Mouse (Mus musculus) kidney, adult 11 months (tissue): Measurements from ENCODE around the gene Raver1.

Experiments used
- DNase-seq: peaks from one replicate; pipeline ENCODE4 v3.0.0; 2022

The Raver1 gene

DNA sequence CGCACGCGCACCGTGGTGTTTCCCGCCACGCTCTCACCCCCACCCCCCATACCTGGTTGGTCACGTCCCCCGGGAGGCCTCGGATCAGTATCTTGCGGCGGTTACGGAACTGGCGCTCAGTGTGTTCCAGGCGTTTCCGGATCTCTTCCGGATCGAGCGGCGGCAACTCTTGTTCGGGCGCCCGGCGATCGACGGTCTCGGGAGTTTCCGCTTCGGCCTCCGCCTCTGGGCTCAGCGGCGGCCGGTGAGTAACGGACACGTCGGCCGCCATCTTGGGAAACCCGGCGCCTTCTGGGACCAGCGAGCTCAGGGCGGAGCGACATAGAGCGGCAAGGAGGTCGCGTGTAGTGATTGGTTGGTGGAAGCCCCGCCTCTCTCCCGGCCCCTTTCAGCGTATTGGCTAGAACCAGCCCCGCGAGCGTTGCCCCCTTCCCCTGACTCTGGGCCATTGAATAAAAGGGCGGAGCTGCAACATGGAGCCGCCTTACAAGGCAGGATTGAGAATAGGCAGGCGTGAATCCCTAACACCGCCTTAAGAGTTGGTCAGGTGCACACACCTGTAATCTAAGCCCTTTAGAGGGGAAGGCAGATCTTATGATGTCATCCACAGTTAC, at the start of gene Raver1, which contains the start of gene Gm38431:
Gene Raver1, minus strand, starts transcription at position 302 of the 614 bp plus-strand sequence.
Gene Gm38431, minus strand, starts transcription at position 291 of the 614 bp plus-strand sequence.
- DNase-seq = peak; percentile 99

DNA sequence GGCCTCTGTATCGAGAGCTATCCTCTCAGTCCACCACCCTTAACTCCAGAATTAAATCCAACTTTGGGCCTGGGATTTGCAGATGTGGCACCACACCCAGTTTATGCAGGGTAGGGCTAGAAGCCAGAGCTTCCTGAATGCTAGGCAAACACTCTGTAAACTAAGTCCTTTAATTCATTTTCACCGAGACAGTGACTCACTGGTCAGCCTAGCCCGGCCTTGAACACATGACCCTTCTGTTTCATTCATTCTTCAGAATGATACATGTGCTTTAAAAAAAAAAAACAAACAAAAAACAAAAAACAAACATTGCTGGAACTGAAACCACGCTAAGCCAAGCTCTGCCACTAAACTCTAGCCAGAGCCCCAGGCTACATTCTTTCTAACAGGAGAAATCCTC, 46.6 kb upstream of the Raver1 start:
- no peak for DNase-seq

DNA sequence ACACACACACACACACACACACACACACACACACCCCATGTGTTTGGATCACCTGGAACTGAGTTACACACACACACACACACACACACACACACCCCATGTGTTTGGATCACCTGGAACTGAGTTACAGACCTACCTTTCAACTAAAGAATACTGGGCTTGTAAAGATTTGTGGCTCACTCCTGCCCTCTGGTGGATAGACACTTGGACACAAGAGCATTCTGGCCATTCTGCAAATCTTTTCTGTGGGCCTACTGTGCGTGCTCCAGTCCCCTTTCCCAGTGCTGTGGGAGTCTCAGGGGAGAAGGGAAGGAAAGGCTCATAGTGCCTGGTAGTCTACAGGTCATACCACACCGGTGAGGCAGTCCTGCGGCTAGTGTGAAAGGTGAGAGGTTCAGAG, 45.4 kb upstream of the Raver1 start:
- peak; percentile 38 for DNase-seq

DNA sequence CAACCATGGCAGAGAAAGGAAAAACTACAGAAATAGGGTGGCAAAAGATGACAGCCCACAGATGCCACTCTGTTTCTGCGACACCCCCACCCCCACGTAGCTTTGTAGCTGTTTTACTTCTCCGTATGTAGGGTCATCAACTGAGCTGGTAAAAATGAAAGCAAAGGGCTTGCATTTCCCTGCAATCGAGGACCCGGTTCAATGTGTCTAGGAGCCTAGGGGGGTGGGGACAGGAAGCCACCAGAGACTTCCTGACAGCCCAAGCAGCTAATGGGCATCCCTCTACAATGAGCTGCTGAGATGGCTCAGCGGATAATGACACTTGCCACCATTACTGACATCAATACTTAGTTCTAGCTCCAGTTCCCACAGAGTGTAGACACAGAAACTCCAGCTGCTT, 44.6 kb upstream of the Raver1 start:
- DNase-seq = peak; percentile 27

DNA sequence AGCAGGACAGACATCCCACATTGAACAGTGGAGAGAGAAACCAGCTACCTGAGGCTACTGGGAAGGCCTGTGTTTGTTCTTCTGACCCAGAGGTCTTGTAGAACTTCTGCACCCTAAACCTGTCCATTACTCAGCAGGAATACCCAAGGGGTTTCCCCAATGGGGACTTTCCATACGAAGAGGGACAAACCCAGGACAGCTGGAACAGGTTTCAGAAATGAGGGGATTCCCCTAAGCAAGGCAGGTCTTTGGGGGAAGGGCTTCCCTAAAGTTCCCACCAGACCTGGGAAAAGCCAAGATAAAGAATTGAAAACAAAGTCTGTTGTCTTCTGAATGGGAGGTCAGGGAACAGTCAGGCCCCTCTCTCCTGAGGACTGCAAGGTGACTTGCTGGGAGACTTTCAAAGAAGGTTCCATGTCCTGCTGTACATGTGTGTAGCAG, 44.2 kb upstream of the Raver1 start:
- DNase-seq = no peak

DNA sequence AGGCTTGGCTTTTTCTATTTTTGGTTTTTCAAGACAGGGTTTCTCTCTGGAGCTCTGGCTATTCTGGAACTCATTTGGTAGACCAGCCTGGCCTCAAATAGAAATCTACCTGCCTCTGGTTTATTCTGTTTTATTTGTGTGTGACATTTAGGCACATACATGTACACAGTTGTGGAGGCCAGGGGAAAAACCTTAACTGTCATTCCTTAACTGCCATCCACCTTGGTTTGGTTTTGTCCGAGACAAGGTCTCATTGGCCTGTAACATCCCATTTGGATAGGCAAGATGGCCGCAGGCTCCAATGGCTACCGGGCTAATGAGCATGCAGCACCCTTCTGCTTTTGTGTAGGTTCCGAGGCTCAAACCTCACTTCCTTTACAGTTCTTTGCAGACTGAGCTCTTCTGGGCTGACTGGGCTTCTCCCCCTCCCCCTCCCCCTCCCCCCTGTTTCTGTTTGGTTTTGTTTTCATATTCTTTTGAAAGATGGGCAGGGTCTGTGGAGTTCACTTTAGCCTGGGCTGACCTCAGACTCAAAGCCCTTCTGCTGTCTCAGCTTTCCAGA, 43.6 kb upstream of the Raver1 start:
- DNase-seq = no peak

DNA sequence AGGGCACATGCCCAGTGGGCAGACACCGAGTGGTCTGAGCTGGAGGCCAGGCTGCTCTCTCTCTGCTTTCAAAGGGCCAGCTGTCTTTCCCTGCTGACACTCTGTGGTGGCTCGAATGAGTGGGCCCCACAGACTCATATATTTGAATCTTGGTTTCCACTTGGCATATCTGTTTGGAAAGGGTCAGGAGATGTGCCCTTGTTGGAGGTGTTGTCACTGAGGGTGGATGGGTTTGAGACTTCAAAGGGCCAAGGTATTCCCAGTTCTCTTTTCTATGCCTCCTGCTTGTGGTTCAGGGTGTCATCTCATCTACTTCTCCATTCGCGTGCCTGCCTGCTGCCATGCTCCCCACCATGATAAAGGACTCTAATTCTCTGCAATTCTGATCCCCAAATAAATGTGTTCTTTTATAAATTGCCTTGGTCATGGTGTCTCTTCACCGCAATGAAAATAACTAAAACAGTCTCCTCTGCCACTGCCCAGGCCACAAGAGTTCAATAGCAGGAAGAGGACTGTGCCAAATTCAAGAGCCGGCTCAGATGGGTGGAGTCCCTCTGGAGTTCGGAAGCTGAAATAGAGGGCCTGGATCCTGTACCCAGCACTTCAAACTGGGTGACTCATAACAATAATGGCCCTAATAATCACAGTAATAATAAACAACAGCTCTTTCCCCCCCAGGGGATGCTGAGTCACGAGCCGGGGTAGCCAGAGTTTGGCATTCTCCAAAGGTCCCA, 43.0 kb upstream of the Raver1 start:
- peak; percentile 60 for DNase-seq

DNA sequence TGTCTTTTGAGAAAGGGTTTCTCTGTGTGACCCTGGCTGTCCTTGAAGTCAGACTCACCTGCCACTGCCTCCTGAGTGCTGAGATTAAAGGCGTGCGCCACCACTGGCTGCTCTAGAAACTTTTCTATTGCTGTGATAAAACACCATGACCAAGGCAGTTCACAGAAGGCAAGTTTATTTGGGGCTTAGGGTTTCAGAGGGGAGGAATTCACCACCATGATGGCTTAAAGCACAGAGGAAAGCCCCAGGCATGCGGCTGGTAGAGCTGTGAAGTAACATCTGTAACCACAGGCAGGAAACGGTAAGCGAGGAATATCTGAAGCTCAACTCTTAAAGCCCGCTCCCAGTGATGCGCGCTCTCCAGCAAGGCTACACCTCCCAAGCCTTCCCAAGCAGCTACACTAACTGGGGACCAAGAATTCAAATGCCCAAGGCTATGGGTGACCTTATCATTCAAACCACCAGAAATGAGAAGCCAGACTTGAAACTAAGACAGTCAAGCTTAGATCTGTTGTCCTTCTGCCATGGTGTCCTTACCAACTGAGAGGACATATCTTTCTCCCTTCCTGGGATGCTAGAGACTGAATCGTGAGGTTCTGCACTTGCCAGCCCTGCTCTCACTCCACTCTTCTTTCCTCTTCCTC, 41.4 kb upstream of the Raver1 start:
- no peak for DNase-seq

DNA sequence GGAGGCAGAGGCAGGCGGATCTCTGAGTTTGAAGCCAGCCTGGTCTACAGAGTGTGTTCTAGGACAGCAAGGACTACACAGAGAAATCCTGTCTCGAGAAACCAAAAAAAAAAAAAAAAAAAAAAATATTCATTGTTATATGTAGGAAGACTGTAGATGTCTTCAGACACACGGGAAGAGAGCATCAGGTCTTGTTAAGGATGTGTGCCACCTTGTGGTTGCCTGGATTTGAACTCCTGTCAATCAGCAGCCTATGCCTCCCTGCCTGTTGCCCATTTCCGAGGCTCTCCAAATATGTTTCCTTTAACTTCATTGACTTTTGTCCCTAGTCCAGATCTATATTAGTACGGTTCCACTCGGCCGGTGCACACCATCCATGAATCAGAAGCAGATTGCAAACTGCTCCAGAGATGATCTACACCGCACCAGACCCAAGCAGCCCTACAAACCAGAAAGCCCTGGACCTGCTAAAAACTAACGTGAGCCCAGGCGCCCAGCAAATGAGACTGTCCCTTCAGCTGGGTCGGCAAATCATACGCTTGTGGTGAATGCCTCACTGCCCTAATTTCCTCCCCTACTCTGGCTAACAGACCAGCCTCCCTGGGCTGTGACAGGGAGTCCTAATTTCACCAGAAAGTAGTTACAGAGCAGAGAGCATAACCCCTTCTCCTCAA, 40.4 kb upstream of the Raver1 start:
- no peak for DNase-seq

DNA sequence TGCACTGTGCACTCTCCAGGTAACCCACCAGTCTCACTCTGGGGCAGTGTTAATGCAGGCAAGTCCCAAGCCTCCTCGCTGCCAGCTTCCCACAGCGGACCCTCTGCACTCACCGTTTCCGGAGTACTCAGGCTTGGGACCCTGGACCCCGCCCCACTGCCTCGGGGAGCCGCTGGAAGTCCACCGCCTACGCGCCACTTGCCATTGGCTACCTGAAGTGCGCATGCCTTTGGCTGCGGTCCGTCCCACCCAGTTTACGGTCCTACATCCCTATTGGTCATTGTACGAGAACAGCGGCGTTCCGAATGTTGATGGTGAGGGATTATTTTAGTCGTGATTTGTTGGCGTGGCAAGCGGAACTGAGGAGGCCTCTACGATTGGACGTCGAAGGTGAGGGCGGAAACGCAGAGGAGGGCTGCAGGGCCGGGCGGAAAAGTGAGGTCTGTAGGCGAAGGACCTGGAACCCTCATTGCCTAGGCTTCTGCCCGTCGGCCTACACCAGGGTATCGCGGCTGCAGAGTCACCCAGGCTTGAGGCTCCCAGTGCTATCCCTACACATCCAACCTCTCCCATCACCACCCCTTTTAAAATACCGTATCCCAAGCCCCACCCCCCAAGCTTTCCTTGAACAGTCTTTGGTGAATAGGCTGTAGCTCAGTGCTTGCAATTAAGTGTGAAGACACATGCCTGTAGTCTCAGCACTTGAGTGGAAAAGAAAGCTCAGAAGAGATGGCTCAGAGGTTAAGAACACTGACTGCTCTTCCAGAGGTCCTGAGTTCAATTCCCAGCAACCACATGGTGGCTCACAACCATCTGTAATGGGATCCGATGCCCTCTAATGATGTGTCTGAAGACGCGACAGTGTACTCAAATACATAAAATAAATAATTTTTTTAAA, 39.5 kb upstream of the Raver1 start, which contains the start of gene Tyk2:
Gene Tyk2, minus strand, starts transcription at position 185 of the 898 bp plus-strand sequence.
- peak; percentile 97 for DNase-seq

DNA sequence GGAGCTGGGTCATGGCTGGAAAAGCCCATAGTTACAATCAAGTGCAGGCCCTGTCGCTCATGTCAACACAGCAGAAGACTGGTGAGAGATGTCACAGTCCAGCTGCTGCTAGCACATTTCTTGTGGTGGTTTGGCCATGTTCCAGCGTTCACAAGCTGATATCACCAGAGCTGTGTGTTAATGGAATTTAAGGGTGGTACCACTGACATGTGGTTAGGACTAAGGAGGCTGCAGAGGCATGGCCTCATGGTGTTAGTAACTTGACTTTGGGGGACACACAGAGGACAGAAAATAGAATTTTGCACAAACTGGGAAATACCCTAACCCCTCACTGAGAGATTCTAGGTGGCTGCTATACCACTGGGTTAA, 34.4 kb upstream of the Raver1 start:
- no peak for DNase-seq

DNA sequence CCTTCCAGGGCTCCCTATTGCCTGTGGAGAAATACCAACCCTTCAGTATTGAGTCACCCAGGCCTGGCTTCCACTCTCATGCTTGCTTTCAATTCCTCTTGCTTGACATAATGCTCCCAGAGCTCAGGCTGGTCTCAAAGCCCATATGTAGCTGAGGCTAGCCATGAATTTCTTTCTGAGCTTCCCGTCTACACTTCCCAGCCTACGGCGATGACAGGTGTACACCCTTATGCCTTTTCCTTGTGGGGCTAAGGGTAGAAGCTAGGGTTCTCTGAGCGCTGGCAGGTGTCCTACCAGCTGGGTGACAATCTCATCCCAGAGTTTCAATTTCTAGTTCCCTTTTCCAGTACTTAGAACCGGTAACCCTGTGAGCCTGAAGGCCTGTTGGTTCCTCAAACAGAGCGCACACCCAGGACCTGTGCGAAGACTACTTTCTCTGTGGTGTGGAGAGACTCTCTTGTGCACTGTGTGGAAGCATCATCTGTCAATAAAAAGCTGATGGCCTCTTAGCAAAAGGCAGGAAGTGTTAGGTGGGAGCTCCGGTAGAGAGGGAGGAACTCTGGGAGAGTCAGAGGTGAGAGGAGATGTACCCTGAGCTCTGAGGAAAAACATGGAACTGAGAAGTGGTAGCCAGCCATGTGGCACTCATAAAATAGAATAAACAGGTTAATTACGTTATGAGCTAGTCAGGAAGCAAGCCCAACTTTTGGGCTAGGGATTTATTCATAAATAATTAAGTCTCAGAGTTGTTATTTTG, 33.9 kb upstream of the Raver1 start:
- no peak for DNase-seq

DNA sequence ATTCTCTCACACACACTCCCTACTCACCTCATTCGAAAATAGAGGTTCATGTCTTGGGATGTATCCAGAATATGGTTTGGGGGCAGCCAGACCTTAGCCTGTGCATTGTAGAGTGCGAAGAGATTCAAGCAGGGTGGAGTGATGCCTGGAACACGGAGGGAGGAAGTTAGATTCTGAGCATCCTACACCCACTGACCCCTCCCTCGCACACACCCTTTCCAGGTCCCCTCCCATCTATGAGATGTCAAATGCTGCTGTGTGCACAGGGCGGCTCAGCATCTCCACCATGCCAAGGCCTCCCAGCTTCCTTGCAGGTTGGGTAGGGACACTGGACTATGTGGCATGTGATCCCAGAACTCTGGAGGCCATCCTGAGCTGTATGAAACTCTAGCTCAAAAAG, 33.0 kb upstream of the Raver1 start:
- DNase-seq = no peak

DNA sequence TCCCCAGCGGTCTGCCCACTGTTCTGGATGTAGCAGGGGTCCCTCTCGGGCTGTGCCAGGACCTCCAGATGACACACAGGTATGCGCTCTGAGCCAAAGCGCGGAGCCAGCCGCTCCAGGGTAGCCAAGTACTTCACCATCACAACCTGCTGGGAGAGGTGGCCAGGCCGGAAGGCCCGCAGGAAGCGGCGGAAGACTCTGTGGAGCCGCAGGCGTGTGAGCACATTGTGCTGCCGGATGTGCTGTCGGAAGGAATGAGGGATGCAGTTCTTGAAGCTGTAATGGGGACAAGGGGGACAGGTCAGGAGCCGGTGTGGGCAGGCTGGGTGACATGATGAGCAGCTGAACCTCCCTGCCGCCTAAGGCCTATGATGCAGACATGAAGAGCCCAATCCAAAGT, 29.7 kb upstream of the Raver1 start:
- DNase-seq = no peak

DNA sequence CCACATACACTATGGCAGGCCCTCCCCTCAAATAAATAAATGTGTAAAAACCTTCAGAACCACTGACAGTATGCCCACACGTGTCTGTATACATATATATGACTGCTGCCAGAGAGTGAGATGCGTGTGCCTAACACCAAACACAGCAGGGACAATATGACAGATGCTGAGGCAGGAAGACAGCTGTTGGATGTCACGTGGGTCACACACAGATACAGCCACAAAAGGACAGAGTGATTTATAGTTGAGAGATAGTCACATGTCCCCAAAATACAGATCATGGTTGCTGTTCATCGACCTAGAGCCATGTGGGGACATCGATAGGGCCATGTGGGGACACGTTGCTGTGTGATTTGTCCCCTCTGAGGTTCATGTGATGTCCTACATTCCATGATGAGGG, 25.3 kb upstream of the Raver1 start:
- no peak for DNase-seq

DNA sequence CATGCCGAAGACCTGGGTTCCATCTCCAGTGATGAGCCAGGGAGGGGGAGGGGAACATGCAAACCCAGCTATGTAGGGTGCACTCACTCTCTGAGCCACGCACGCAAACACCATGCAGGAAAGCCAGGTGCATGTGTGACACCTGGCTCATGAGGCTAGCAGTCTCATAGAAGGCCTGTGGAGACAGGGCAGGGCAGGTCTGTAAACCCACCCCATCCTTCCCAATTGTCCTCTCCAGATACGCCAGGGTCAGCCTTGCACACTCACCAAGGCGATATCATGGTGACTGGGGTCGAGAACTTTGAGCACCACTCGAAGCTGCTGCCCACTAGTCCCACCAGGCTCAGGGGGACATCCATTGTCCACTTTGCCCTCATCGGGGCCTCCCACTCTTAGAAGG, 23.3 kb upstream of the Raver1 start:
- DNase-seq = no peak

DNA sequence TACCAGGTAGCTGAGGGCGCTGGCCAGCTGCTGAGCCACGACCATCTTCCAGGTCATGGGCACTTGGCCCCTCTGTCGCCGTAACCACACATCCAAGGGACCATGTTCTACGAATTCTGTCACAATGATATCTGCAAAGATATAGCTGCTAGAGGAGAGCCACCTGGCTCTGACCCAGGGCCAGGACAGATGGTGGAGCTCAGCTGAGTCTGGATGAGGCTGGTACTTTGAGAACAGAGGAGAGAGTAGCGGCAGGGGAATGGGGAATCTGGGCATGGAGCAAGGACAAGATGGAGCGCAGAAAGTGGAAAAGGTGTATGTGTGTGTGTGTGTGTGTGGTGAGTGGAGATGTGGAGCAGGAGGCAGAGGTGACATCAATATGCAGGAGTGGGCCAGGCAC, 22.4 kb upstream of the Raver1 start:
- DNase-seq = no peak

DNA sequence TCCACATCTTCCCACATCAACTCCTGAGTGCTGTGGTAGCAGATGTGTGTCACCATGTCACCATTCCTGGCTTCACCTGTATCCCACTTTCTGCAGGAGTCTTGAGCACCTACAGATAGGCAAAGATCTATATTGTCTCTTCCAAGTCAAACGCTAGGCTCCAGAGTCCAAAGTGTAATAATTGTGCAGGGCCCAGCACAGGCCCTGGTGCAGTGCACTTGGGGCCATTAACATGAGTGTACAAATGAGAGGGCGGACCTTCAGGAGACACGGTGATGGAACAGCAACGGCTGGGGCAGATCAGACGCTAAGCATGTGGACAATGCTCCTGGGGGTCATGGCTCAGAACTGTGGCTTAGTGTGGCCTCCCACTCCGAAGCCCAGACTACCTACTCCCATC, 21.9 kb upstream of the Raver1 start:
- no peak for DNase-seq

DNA sequence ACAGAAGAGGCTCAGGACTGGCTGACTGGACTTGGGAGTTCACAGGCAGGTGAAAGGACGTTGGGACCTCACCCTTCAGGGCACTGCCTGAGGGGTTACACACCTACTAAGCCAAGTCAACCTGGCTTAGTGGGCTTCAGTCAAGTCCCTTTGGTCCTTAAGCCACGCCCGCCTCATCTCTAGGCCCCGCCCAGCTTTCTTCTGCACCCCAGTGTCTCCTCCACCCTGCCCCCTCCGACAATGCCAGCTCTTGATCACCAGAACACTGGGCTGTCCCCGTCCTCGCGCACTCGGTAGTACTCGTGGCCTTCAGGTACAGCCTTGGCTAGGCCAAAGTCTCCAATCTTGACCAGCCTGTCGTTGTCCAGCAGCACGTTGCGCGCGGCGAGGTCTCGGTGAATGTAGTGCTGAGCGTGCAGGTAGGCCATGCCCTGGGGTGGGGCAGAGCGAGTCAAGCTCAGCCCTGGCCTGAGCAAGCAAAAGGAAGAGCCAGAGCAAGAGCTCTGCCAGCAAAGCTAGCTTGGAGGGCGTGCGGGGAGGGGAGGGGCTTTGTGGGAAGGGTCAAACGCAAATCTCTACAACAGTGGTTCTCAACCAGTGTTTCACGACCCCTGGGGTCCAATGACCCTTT, 15.9 kb upstream of the Raver1 start:
- no peak for DNase-seq

DNA sequence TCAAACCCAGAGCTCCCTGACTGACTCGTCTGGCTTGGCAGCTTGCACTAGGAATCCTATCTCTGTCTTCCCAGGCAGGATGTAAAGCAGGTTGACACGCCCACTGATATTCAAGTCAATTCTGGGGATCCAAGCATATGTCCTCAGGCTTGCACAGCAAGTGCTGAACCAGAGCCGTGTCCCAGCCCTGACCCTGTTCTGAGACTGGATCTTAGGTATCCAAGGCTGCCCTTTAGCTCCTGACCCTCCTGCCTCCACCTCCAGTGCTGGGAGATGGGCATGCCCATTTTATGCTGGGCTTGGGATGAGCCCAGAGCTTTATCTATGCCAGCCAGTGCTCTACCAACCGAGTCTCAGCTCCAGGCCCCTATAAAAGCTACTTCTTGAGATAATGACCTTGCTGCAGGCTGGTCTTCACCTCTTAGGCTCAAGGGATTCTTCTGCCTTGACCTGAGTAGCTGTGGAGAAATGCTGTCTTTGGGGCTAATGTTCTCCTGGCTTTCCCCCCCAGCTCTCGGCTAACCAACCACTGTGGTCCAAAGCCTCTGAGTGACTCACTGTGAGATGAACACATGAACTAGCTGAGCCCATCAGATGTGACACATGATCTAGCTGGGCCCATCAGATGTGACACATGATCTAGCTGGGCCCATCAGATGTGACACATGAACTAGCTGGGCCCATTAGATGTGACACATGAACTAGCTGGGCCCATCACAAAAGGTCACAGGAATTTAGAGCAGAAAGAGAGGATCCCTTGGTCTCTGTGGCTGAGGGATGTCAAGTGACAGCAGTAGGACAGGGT, 14.2 kb upstream of the Raver1 start:
- no peak for DNase-seq
